Mouse (Mus musculus) Patski (cell line): ENCODE measurements around the gene Prss45. TPM values are rescaled to one million over a fixed set of nuclear protein-coding genes. Genes with fewer than 3 reads are reported as not detected.

ENCODE experiments used
- ATAC-seq: fragments of 100-300 bp; one replicate; pipeline ENCODE4 v1.8.0; 2021
- CTCF ChIA-PET: fragments of 350-600 bp; sonication (Branson Sonifier 250); formaldehyde crosslinking; loops from one replicate; lab custom pipeline; 2022; ENCODE audit warnings: inconsistent platforms; lab: Charles Lee
- POLR2A ChIA-PET: fragments of 350-600 bp; sonication (Branson Sonifier 250); formaldehyde crosslinking; loops from one replicate; lab custom pipeline; 2022; ENCODE audit warnings: antibody characterized with exemption, inconsistent platforms; lab: Charles Lee
- DNase-seq: peaks from one replicate; pipeline ENCODE4 v3.0.0-alpha.2; 2011; ENCODE audit warnings: low read depth, low spot score
- H3K27me3 ChIP-seq: fragments of 371-371 bp; one replicate; pipeline ENCODE4 v1.5.1; 2021
- CTCF ChIP-seq: fragments of 100-300 bp; IDR thresholded peaks from one replicate; pipeline ENCODE4 v1.5.1; 2021
- in situ Hi-C: fragments of 300-500 bp; cut with MboI; formaldehyde crosslinking; loops from 3 replicates; pipeline ENCODE4 v1.11.1; 2018; ENCODE audit warnings: low pct_unique_long_range_greater_than_20kb, mixed read lengths
- polyA plus RNA-seq: library from polyadenylated mRNA; unstranded; gene quantifications from one replicate; pipeline ENCODE4 v1.2.3, GENCODE M21; 2021

The Prss45 gene
- polyA plus RNA-seq, 1 experiment from 2014 or later: not detected

GRCm38 (mm10) chr9:110879191-110879920 is 45.0 kb downstream of the Prss45 start, which contains the start of gene Als2cl:
Gene Als2cl (plus strand): TSS chr9:110879870.
- DNase-seq: no peak
- no peak for ATAC-seq
- ChIA-PET CTCF (interaction anchor here (0.8 to 1.5 kb wide), 4 partner anchors 8 to 164 kb away, joined by 3 to 4 read pairs (median 4); no protein-coding TSS in a partner anchor), POLR2A (interaction anchor here (0.6 to 1.3 kb wide), 6 partner anchors 12 to 154 kb away, joined by 3 to 6 read pairs (median 4); no protein-coding TSS in a partner anchor)
- in situ Hi-C loops: loop anchor here (10.0 kb wide), 2 partner anchors 235 to 455 kb away; no protein-coding TSS in a partner anchor
- H3K27me3 ChIP-seq: no peaks in the 10 kb centered on the region
- TF ChIP-seq CTCF: no peak

GRCm38 (mm10) chr9:110879998-110880561 is 45.7 kb downstream of the Prss45 start, which contains the start of gene Tmie:
Gene Tmie (minus strand): TSS chr9:110880113.
- ChIA-PET CTCF (interaction anchor here (0.8 to 1.5 kb wide), 4 partner anchors 9 to 164 kb away, joined by 3 to 4 read pairs (median 4); no protein-coding TSS in a partner anchor), POLR2A (interaction anchor here (0.8 to 1.3 kb wide), 6 partner anchors 11 to 155 kb away, joined by 3 to 6 read pairs (median 4); no protein-coding TSS in a partner anchor)
- TF ChIP-seq CTCF: no peak
- peak; percentile 63 for ATAC-seq
- no peaks in the 10 kb centered on the region for H3K27me3 ChIP-seq
- no peak for DNase-seq
- in situ Hi-C loops: loop anchor here (10.0 kb wide), 2 partner anchors 235 to 455 kb away; no protein-coding TSS in a partner anchor

GRCm38 (mm10) chr9:110880772-110881171 is 46.4 kb downstream of the Prss45 start:
- no peak for TF ChIP-seq CTCF
- CTCF ChIA-PET: interaction anchor here (0.7 to 1.3 kb wide), 2 partner anchors 10 to 99 kb away, joined by 3 to 4 read pairs; no protein-coding TSS in a partner anchor
- POLR2A ChIA-PET: interaction anchor here (1.0 kb wide), 3 partner anchors 10 to 99 kb away, joined by 3 to 4 read pairs (median 3); no protein-coding TSS in a partner anchor
- peak; percentile 68 for ATAC-seq
- H3K27me3 ChIP-seq: no peaks in the 10 kb centered on the region
- no peak for DNase-seq
- in situ Hi-C loops: no loop called here

- ATAC-seq: no peak
- in situ Hi-C loops: no loop called here
- DNase-seq: no peak
- H3K27me3 ChIP-seq: no peaks in the 10 kb centered on the region
- no peak for TF ChIP-seq CTCF
- ChIA-PET POLR2A (no interaction called here), CTCF (interaction anchor here (1.3 kb wide), 1 partner anchor 9 kb away, joined by 4 read pairs; no protein-coding TSS in a partner anchor)
These were observed 47.6 kb downstream of the Prss45 start for GRCm38 (mm10) chr9:110881953-110882352.

GRCm38 (mm10) chr9:110887388-110888303 is 53.3 kb downstream of the Prss45 start:
- DNase-seq: no peak
- ATAC-seq: no peak
- ChIA-PET POLR2A (no interaction called here), CTCF (no interaction called here)
- in situ Hi-C loops: no loop called here
- H3K27me3 ChIP-seq: no peaks in the 10 kb centered on the region
- TF ChIP-seq CTCF: no peak

- no peak for TF ChIP-seq CTCF
- POLR2A ChIA-PET: no interaction called here
- in situ Hi-C loops: no loop called here
- no peaks in the 10 kb centered on the region for H3K27me3 ChIP-seq
- CTCF ChIA-PET: interaction anchor here (1.0 kb wide), 1 partner anchor 47 kb away, joined by 3 read pairs; no protein-coding TSS in a partner anchor
- ATAC-seq (no peak), DNase-seq (no peak)
These were observed 54.5 kb downstream of the Prss45 start for GRCm38 (mm10) chr9:110888935-110889334.

GRCm38 (mm10) chr9:110890026-110890783 is 55.8 kb downstream of the Prss45 start:
- in situ Hi-C loops: no loop called here
- no peak for ATAC-seq
- ChIA-PET CTCF (interaction anchor here (1.0 to 1.1 kb wide), 2 partner anchors 9 to 46 kb away, joined by 3 to 4 read pairs; no protein-coding TSS in a partner anchor), POLR2A (interaction anchor here (1.4 kb wide), 1 partner anchor 10 kb away, joined by 4 read pairs; the partner anchor contains the start of genes Als2cl and Tmie)
- no peak for DNase-seq
- H3K27me3 ChIP-seq: no peaks in the 10 kb centered on the region
- no peak for TF ChIP-seq CTCF

Other genes with a start within 250 kb of the Prss45 start
- gene Nradd, start 210.1 kb upstream of the Prss45 start, polyA plus RNA-seq: 69.3 TPM
- gene Nbeal2, start 180.4 kb upstream of the Prss45 start, polyA plus RNA-seq: 20.0 TPM
- gene Ccdc12, start 178.1 kb upstream of the Prss45 start, polyA plus RNA-seq: 88.1 TPM
- 0.19 TPM for gene Myl3, start 92.7 kb upstream of the Prss45 start, polyA plus RNA-seq
- 9.9 TPM for gene Pth1r, start 87.4 kb upstream of the Prss45 start, polyA plus RNA-seq
- not detected for gene Prss42, start 36.4 kb upstream of the Prss45 start, polyA plus RNA-seq
- gene Prss44, start 20.6 kb upstream of the Prss45 start, polyA plus RNA-seq: not detected
- not detected for gene Prss43, start 7.9 kb upstream of the Prss45 start, polyA plus RNA-seq
- gene Prss46, start 9.9 kb downstream of the Prss45 start, polyA plus RNA-seq: 2.4 TPM
- 0.13 TPM for gene Prss50, start 23.4 kb downstream of the Prss45 start, polyA plus RNA-seq
- 69.4 TPM for gene Als2cl, start 45.3 kb downstream of the Prss45 start, polyA plus RNA-seq
- gene Tmie, start 45.5 kb downstream of the Prss45 start, polyA plus RNA-seq: 5.1 TPM
- not detected for gene Fam240a, start 82.3 kb downstream of the Prss45 start, polyA plus RNA-seq
- gene Tdgf1, start 111.6 kb downstream of the Prss45 start, polyA plus RNA-seq: not detected
- not detected for gene Lrrc2, start 117.0 kb downstream of the Prss45 start, polyA plus RNA-seq
- 0.04 TPM for gene Rtp3, start 156.0 kb downstream of the Prss45 start, polyA plus RNA-seq
- 0.63 TPM for gene Ltf, start 184.7 kb downstream of the Prss45 start, polyA plus RNA-seq
- gene Ccrl2, start 222.9 kb downstream of the Prss45 start, polyA plus RNA-seq: 0.45 TPM